In genomic region chr2:165899923-165900322, GRCm38 (mm10) we compare ENCODE assay signal across 10 mouse cellular contexts. TPM values are rescaled to one million over a fixed set of nuclear protein-coding genes. Genes with fewer than 3 reads are reported as not detected.
DNase-seq lines count a peak whose midpoint lies in the region; ATAC-seq and TF ChIP-seq lines count a peak whose summit lies in the region.
"Had no signal": no experiment of that assay in that cellular context is flagged by ENCODE, and none has a peak within 500 bp of the region (broad histone marks: within the 10 kb centered on the region; RNA-seq: fewer than 3 reads in every experiment).

No protein-coding gene starts in this region.

- peak overlapping the region; percentile 27; the same call in 1 of the 2 replicates for H3K9ac ChIP-seq in kidney, postnatal 0 days (ENCODE audit: low read depth, low read length)
- no peak overlapping the region for H3K9ac ChIP-seq in hindbrain, embryonic 14.5 days

- peak overlapping the region; percentile 39 for H3K4me2 ChIP-seq in kidney, postnatal 0 days (ENCODE audit: low read length)
- H3K4me2 ChIP-seq in hindbrain, embryonic 14.5 days (replicated peaks) = no peak overlapping the region

- H3K36me3 ChIP-seq in kidney, postnatal 0 days (ENCODE audit: insufficient read depth, low read length) = no peaks in the 10 kb centered on the region
- H3K36me3 ChIP-seq in hindbrain, embryonic 14.5 days (replicated peaks; ENCODE audit: control insufficient read depth, insufficient read depth) = no peaks in the 10 kb centered on the region

- no peaks in the 10 kb centered on the region for H3K9me3 ChIP-seq in kidney, postnatal 0 days (replicated peaks; ENCODE audit: low read length)
- H3K9me3 ChIP-seq in hindbrain, embryonic 14.5 days (ENCODE audit: control insufficient read depth, low read length) = no peaks in the 10 kb centered on the region

- no peak for TF ChIP-seq CTCF in kidney, postnatal 0 days (IDR thresholded peaks at IDR 0.05; ENCODE audit: low read depth)

- H3K4me3 ChIP-seq in kidney, postnatal 0 days (replicated peaks; ENCODE audit: low read depth, low read length) = no peak overlapping the region
- no peak overlapping the region for H3K4me3 ChIP-seq in hindbrain, embryonic 14.5 days (replicated peaks; ENCODE audit: low read length)

- DNase-seq in kidney, postnatal 0 days (ENCODE audit: low spot score) = peak; percentile 50
- no peak for DNase-seq in kidney, postnatal 4 days
- no peak for DNase-seq in hindbrain, embryonic 14.5 days (ENCODE audit: low spot score)
- DNase-seq in frontal cortex, postnatal 25 days (ENCODE audit: low spot score in 2 of 2) = no peak
- no peak for DNase-seq in spleen, adult 18-20 months
- DNase-seq in gastrocnemius, postnatal 10 days = no peak
- DNase-seq: layer of hippocampus, postnatal 36 days had no signal

- H3K4me1 ChIP-seq in kidney, postnatal 0 days (replicated peaks; ENCODE audit: insufficient read depth, low read length) = peaks cover 18% of the 10 kb centered on the region
- peaks cover 12% of the 10 kb centered on the region for H3K4me1 ChIP-seq in hindbrain, embryonic 14.5 days (replicated peaks; ENCODE audit: control insufficient read depth, insufficient read depth, low read length)

- H3K27me3 ChIP-seq in kidney, postnatal 0 days (ENCODE audit: insufficient read depth, low read length) = no peaks in the 10 kb centered on the region
- no peaks in the 10 kb centered on the region for H3K27me3 ChIP-seq in hindbrain, embryonic 14.5 days (ENCODE audit: control insufficient read depth, insufficient read depth, low read length)

- peak overlapping the region; percentile 94 for H3K27ac ChIP-seq in kidney, postnatal 0 days
- peak overlapping the region; percentile 57; the same call in 1 of the 2 replicates for H3K27ac ChIP-seq in hindbrain, embryonic 14.5 days

- WGBS in kidney, postnatal 0 days = 16% methylated on average over 3 of the region's 3 CpGs
- 22% methylated on average over 3 of the region's 3 CpGs for WGBS in hindbrain, embryonic 14.5 days

- ATAC-seq in kidney, postnatal 0 days (replicated peaks; ENCODE audit: low FRiP score, low read depth) = no peak
- ATAC-seq in common myeloid progenitor, adult 5-6 weeks (replicated peaks; ENCODE audit: low read depth, poor library complexity, severe bottlenecking) = 0 out of 2 replicates have a peak, but pooled peaks have one; percentile 53
- no peak for ATAC-seq in hindbrain, embryonic 14.5 days (ENCODE audit: low FRiP score)
- peak; percentile 76 for ATAC-seq in megakaryocyte-erythroid progenitor cell, adult 5-6 weeks (replicated peaks; ENCODE audit: low FRiP score, low TSS enrichment, poor library complexity, severe bottlenecking)
- ATAC-seq: activated CD4-positive, CD25-positive, alpha-beta regulatory T cell, adult 4 months had no signal

RNA-seq across cellular contexts. Expression of gene Zmynd8, which starts 1.1 kb away (rescaled TPM):
- 39.6 and 41.7 TPM in 2 replicates for polyA plus RNA-seq in kidney, postnatal 0 days (2015; fragmentation: Nextera tagmentation; extraction: Ambion mirVana)
- 34.6 and 55.9 TPM in 2 replicates for total RNA-seq in common myeloid progenitor, adult 5-6 weeks (2017)
- polyA plus RNA-seq in hindbrain, embryonic 14.5 days (2014; fragmentation: Nextera tagmentation; extraction: Ambion mirVana) = 55.4 and 63.4 TPM in 2 replicates
- total RNA-seq in megakaryocyte-erythroid progenitor cell, adult 5-6 weeks (2014; fragmentation: Nextera tagmentation) = 70.9 and 80.1 TPM in 2 replicates
- total RNA-seq in megakaryocyte-erythroid progenitor cell, adult 5-6 weeks (2017) = 27.2 and 42.9 TPM in 2 replicates
- 10 to 100 TPM; 29.6 to 30.4 TPM for total RNA-seq in gastrocnemius, postnatal 10 days (2021)

Comparison
In these comparisons a context has a peak if more than half of its experiments do, and no peak if none do; other contexts are left out.
1. ATAC-seq: peak in common myeloid progenitor, adult 5-6 weeks (single experiment) and megakaryocyte-erythroid progenitor cell, adult 5-6 weeks (single experiment); none in kidney, postnatal 0 days (single experiment) and hindbrain, embryonic 14.5 days (single experiment).